Mouse (Mus musculus): ENCODE data around the gene Uqcr10.

Gene Uqcr10

GRCm38 (mm10) chr11:4675693-4676092 is 28.4 kb downstream of the Uqcr10 start:
- DNase-seq (ENCODE audit: low read depth, low spot score) = no peak

- no peak for DNase-seq (ENCODE audit: low read depth, low spot score)
Observed at GRCm38 (mm10) chr11:4675126-4675562, 29.0 kb downstream of the Uqcr10 start.

GRCm38 (mm10) chr11:4674593-4674992 is 29.5 kb downstream of the Uqcr10 start:
- DNase-seq (ENCODE audit: low read depth, low spot score) = peak; percentile 32

GRCm38 (mm10) chr11:4671736-4672135 is 32.4 kb downstream of the Uqcr10 start:
- DNase-seq (ENCODE audit: low read depth, low spot score) = no peak

- DNase-seq (ENCODE audit: low read depth, low spot score) = no peak
Observed at GRCm38 (mm10) chr11:4662496-4662878, 41.7 kb downstream of the Uqcr10 start.

GRCm38 (mm10) chr11:4661871-4662495 is 42.2 kb downstream of the Uqcr10 start:
- no peak for DNase-seq (ENCODE audit: low read depth, low spot score)

- DNase-seq (ENCODE audit: low read depth, low spot score) = peak; percentile 87
Observed at GRCm38 (mm10) chr11:4661324-4661723, 42.8 kb downstream of the Uqcr10 start.

- no peak for DNase-seq (ENCODE audit: low read depth, low spot score)
Observed at GRCm38 (mm10) chr11:4660309-4661025, 43.7 kb downstream of the Uqcr10 start.

- peak; percentile 21 for DNase-seq (ENCODE audit: low read depth, low spot score)
Observed at GRCm38 (mm10) chr11:4659818-4660217, 44.3 kb downstream of the Uqcr10 start.

Data from 3T3-L1 (cell line).